Mouse (Mus musculus) embryonic fibroblast, embryonic 13.5 days (primary cell): Measurements from ENCODE around the gene Ntrk2.

Experiments
- CTCF ChIP-seq: IDR thresholded peaks from 2 replicates; pipeline ENCODE4 v1.5.1; 2011; ENCODE audit warnings: mild to moderate bottlenecking, control low read depth, low read length, moderate library complexity, borderline replicate concordance; ENCODE audit not compliant: insufficient read depth
- POLR2A ChIP-seq: IDR thresholded peaks from 2 replicates; pipeline ENCODE4 v1.6.1; 2011; ENCODE audit warnings: low read depth, mild to moderate bottlenecking, control low read depth, low read length, moderate library complexity

DNA sequence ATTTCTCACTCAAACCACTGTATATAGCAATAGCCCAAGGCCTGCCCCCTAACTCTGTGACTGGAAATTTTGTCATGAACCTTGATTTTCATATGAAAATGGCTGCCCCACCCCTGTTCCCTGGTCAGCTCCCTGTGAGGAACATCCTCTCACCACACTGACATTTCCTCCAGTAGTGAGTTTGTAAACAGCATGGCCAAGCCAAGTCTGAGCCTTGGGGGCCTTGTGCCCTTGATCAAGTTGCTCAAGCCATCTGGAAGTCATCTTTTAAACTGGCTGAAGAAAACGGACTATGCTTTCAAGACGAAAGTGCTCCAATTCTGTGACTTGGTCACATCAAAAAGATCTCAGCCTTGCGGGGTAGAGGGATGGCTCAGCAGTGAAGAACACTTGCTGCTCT, 114.9 kb downstream of the Ntrk2 start:
- no peak for TF ChIP-seq CTCF
- no peak for TF ChIP-seq POLR2A
